Mouse (Mus musculus) colon, adult 2 months (tissue): ENCODE results near the gene Top2b. TPM values are rescaled to one million over a fixed set of nuclear protein-coding genes. Genes with fewer than 3 reads are reported as not detected.

ENCODE experiments used
- polyA plus RNA-seq: library from polyadenylated mRNA; depleted of rRNA; stranded (reverse); fragments of >200 nt; gene quantifications from 2 replicates; pipeline ENCODE4 v1.2.3, GENCODE M21; 2012; rRNA removed

Gene Top2b
- polyA plus RNA-seq: 4.5 and 4.9 TPM in 2 replicates

GRCm38 (mm10) chr14:16364878-16365337 is at the start of gene Top2b:
Gene Top2b (plus strand): TSS chr14:16365179.

Other genes with a start within 250 kb of the Top2b start
- gene Ngly1, start 115.9 kb upstream of the Top2b start, polyA plus RNA-seq: 71.2 and 86.5 TPM in 2 replicates
- gene Oxsm, start 115.4 kb upstream of the Top2b start, polyA plus RNA-seq: 8.2 and 8.7 TPM in 2 replicates